15 mouse cellular contexts compared by ENCODE assay signal in the genomic region with DNA sequence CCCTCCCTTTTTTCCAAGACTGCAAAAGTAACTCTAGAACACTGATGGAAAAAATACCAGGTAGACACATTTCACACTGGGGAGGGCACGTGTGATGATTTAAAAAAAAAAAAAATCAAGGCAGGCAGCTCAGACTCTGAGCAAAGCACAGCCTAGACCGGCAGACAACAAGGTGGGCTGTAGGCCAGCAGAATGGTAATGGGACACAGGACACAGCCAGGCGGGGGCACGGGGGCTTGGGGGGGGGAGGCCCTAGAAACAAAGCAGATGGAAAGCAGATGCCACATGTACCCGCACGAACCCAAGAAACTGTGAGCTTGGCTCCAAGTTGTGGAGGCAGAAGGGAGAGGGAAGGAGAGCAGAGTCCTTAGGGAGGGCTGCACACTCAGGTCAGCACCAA. TPM values are rescaled to one million over a fixed set of nuclear protein-coding genes. Genes with fewer than 3 reads are reported as not detected.
DNase-seq lines count a peak whose midpoint lies in the region; ATAC-seq lines count a peak whose summit lies in the region.
"Had no signal": no experiment of that assay in that cellular context is flagged by ENCODE, and none has a peak within 500 bp of the region (broad histone marks: within the 10 kb centered on the region; RNA-seq: fewer than 3 reads in every experiment).

No protein-coding gene starts in this region.

- H3K27me3 ChIP-seq in heart, embryonic 10.5 days (ENCODE audit: insufficient read depth, poor library complexity, severe bottlenecking) = no peaks in the 10 kb centered on the region
- no peaks in the 10 kb centered on the region for H3K27me3 ChIP-seq in hindbrain, embryonic 15.5 days
- H3K27me3 ChIP-seq in hindbrain, embryonic 14.5 days (ENCODE audit: control insufficient read depth, insufficient read depth, low read length) = no peaks in the 10 kb centered on the region
- H3K27me3 ChIP-seq in embryonic facial prominence, embryonic 11.5 days (ENCODE audit: control insufficient read depth, insufficient read depth, low read length) = no peaks in the 10 kb centered on the region
- no peaks in the 10 kb centered on the region for H3K27me3 ChIP-seq in embryonic facial prominence, embryonic 15.5 days
- H3K27me3 ChIP-seq: limb, embryonic 12.5 days had no signal

- 0 out of 2 replicates have a peak, but pooled peaks have one; percentile 30 for ATAC-seq in hindbrain, embryonic 15.5 days (ENCODE audit: low FRiP score, low read depth)
- no peak; the same call in 1 of the 2 replicates for ATAC-seq in hindbrain, embryonic 14.5 days (ENCODE audit: low FRiP score)
- ATAC-seq in embryonic facial prominence, embryonic 11.5 days (replicated peaks; ENCODE audit: insufficient number of reproducible peaks, low FRiP score, low TSS enrichment, low read depth) = no peak
- ATAC-seq in embryonic facial prominence, embryonic 15.5 days (ENCODE audit: insufficient number of reproducible peaks, low FRiP score, low TSS enrichment, low read depth) = 0 out of 2 replicates have a peak, but pooled peaks have one; percentile 34
- ATAC-seq: inflammation-experienced regulatory T-cells, adult 6 months had no signal

- H3K9me3 ChIP-seq in heart, embryonic 10.5 days = no peaks in the 10 kb centered on the region
- H3K9me3 ChIP-seq in hindbrain, embryonic 15.5 days = no peaks in the 10 kb centered on the region
- no peaks in the 10 kb centered on the region for H3K9me3 ChIP-seq in hindbrain, embryonic 14.5 days (ENCODE audit: control insufficient read depth, low read length)
- H3K9me3 ChIP-seq in embryonic facial prominence, embryonic 11.5 days (replicated peaks; ENCODE audit: control insufficient read depth, low read length) = no peaks in the 10 kb centered on the region
- no peaks in the 10 kb centered on the region for H3K9me3 ChIP-seq in embryonic facial prominence, embryonic 15.5 days (replicated peaks)
- H3K9me3 ChIP-seq: limb, embryonic 12.5 days had no signal

- no peak for DNase-seq in heart, embryonic 10.5 days (ENCODE audit: low spot score)
- no peak for DNase-seq in heart, postnatal 36 days
- DNase-seq in hindbrain, embryonic 14.5 days (ENCODE audit: low spot score) = no peak
- DNase-seq in embryonic facial prominence, embryonic 11.5 days (ENCODE audit: low spot score) = peak; percentile 44
- DNase-seq in right cerebral cortex, adult 2 months (ENCODE audit: low spot score in 2 of 2) = no peak
- DNase-seq: adrenal gland, adult 2 months; cerebellum, adult 11-12 months; gastrocnemius, postnatal 36 days; lung, postnatal 4 days; midbrain, embryonic 14.5 days; thymus, adult 2 months had no signal

- peaks cover 78% of the 10 kb centered on the region for H3K4me1 ChIP-seq in heart, embryonic 10.5 days
- peaks cover 10% of the 10 kb centered on the region; the same call in 1 of the 2 replicates for H3K4me1 ChIP-seq in hindbrain, embryonic 15.5 days (replicated peaks)
- no peaks in the 10 kb centered on the region for H3K4me1 ChIP-seq in hindbrain, embryonic 14.5 days (replicated peaks; ENCODE audit: control insufficient read depth, insufficient read depth, low read length)
- H3K4me1 ChIP-seq in embryonic facial prominence, embryonic 11.5 days (ENCODE audit: control insufficient read depth, insufficient read depth, low read length) = peaks cover 5% of the 10 kb centered on the region
- H3K4me1 ChIP-seq in embryonic facial prominence, embryonic 15.5 days = peaks cover 50% of the 10 kb centered on the region

- intact Hi-C loops in heart, postnatal 36 days (cut with DNase I) = no loop called here

- no peak overlapping the region for H3K9ac ChIP-seq in hindbrain, embryonic 15.5 days
- no peak overlapping the region for H3K9ac ChIP-seq in hindbrain, embryonic 14.5 days
- no peak overlapping the region; the same call in 1 of the 2 replicates for H3K9ac ChIP-seq in embryonic facial prominence, embryonic 11.5 days (replicated peaks; ENCODE audit: low read length)
- H3K9ac ChIP-seq in embryonic facial prominence, embryonic 15.5 days = no peak overlapping the region
- H3K9ac ChIP-seq: limb, embryonic 12.5 days had no signal

- H3K4me2 ChIP-seq in hindbrain, embryonic 15.5 days = no peak overlapping the region
- H3K4me2 ChIP-seq in hindbrain, embryonic 14.5 days (replicated peaks) = no peak overlapping the region
- no peak overlapping the region for H3K4me2 ChIP-seq in embryonic facial prominence, embryonic 11.5 days (ENCODE audit: low read depth, low read length)
- H3K4me2 ChIP-seq in embryonic facial prominence, embryonic 15.5 days (replicated peaks) = no peak overlapping the region
- H3K4me2 ChIP-seq: limb, embryonic 12.5 days had no signal

- H3K36me3 ChIP-seq in heart, embryonic 10.5 days = peaks cover 6% of the 10 kb centered on the region
- no peaks in the 10 kb centered on the region for H3K36me3 ChIP-seq in hindbrain, embryonic 15.5 days
- no peaks in the 10 kb centered on the region for H3K36me3 ChIP-seq in hindbrain, embryonic 14.5 days (replicated peaks; ENCODE audit: control insufficient read depth, insufficient read depth)
- H3K36me3 ChIP-seq in embryonic facial prominence, embryonic 11.5 days (replicated peaks; ENCODE audit: control insufficient read depth, insufficient read depth, low read depth, low read length) = no peaks in the 10 kb centered on the region
- H3K36me3 ChIP-seq in embryonic facial prominence, embryonic 15.5 days = 0 out of 2 replicates have a peak, but pooled peaks cover 6% of the 10 kb centered on the region

- WGBS in heart, embryonic 10.5 days = 84% methylated on average over 6 of the region's 6 CpGs
- 66% methylated on average over 6 of the region's 6 CpGs for WGBS in hindbrain, embryonic 15.5 days
- 64% methylated on average over 6 of the region's 6 CpGs for WGBS in hindbrain, embryonic 14.5 days
- WGBS in embryonic facial prominence, embryonic 11.5 days = 39% methylated on average over 6 of the region's 6 CpGs
- WGBS in embryonic facial prominence, embryonic 15.5 days = 34% methylated on average over 6 of the region's 6 CpGs

- H3K4me3 ChIP-seq in heart, embryonic 10.5 days = no peak overlapping the region
- H3K4me3 ChIP-seq in hindbrain, embryonic 15.5 days = no peak overlapping the region
- no peak overlapping the region for H3K4me3 ChIP-seq in hindbrain, embryonic 14.5 days (replicated peaks; ENCODE audit: low read length)
- H3K4me3 ChIP-seq in embryonic facial prominence, embryonic 11.5 days (ENCODE audit: low read depth, low read length) = no peak overlapping the region
- no peak overlapping the region for H3K4me3 ChIP-seq in embryonic facial prominence, embryonic 15.5 days (replicated peaks)
- H3K4me3 ChIP-seq: limb, embryonic 12.5 days had no signal

- H3K27ac ChIP-seq in heart, embryonic 10.5 days = peak overlapping the region; percentile 83
- no peak overlapping the region for H3K27ac ChIP-seq in hindbrain, embryonic 15.5 days (replicated peaks)
- no peak overlapping the region for H3K27ac ChIP-seq in hindbrain, embryonic 14.5 days
- H3K27ac ChIP-seq in embryonic facial prominence, embryonic 11.5 days (replicated peaks; ENCODE audit: low read depth, low read length) = no peak overlapping the region
- H3K27ac ChIP-seq in embryonic facial prominence, embryonic 15.5 days (replicated peaks) = no peak overlapping the region
- H3K27ac ChIP-seq: limb, embryonic 12.5 days had no signal

RNA-seq across cellular contexts. Expression of gene Pdzrn3, which starts 11.9 kb away (rescaled TPM):
- polyA plus RNA-seq in heart, embryonic 10.5 days (2016; fragmentation: Nextera tagmentation; extraction: Ambion mirVana) = 8.9 and 9.0 TPM in 2 replicates
- 10 to 100 TPM; 28.6 to 40.4 TPM for total RNA-seq in heart, postnatal 36 days (2021)
- polyA plus RNA-seq in hindbrain, embryonic 15.5 days (2015; fragmentation: Nextera tagmentation; extraction: Ambion mirVana) = 23.6 and 25.8 TPM in 2 replicates
- 23.2 and 23.5 TPM in 2 replicates for polyA plus RNA-seq in hindbrain, embryonic 14.5 days (2014; fragmentation: Nextera tagmentation; extraction: Ambion mirVana)
- 11.9 TPM in 2 replicates for polyA plus RNA-seq in embryonic facial prominence, embryonic 11.5 days (2014; fragmentation: Nextera tagmentation; extraction: Ambion mirVana)
- polyA plus RNA-seq in embryonic facial prominence, embryonic 15.5 days (2015; fragmentation: Nextera tagmentation; extraction: Ambion mirVana) = 17.0 and 18.5 TPM in 2 replicates
- polyA plus RNA-seq: inflammation-experienced regulatory T-cells, adult 6 months had no signal

Comparison
In these comparisons a context has a peak if more than half of its experiments do, and no peak if none do; other contexts are left out.
1. ATAC-seq: peak in hindbrain, embryonic 15.5 days (single experiment) and embryonic facial prominence, embryonic 15.5 days (single experiment); none in hindbrain, embryonic 14.5 days (single experiment) and embryonic facial prominence, embryonic 11.5 days (single experiment).